Mouse (Mus musculus) erythroblast, embryonic 14.5 days (primary cell): ENCODE measurements around the gene Trmt61a. TPM values are rescaled to one million over a fixed set of nuclear protein-coding genes. Genes with fewer than 3 reads are reported as not detected.
"Not testable (repeated sequence)": the region's sequence is repeated elsewhere in the genome, so short reads cannot be mapped to it uniquely, and the experiment has no call there.

Experiments used
- H3K27me3 ChIP-seq: 2 replicates; pipeline ENCODE4 v1.6.1; 2012; ENCODE audit warnings: inconsistent platforms; ENCODE audit not compliant: control insufficient read depth
- H3K36me3 ChIP-seq: 2 replicates; pipeline ENCODE4 v1.6.1; 2012; ENCODE audit warnings: mild to moderate bottlenecking, inconsistent platforms; ENCODE audit not compliant: control insufficient read depth
- H3K4me1 ChIP-seq: 2 replicates; pipeline ENCODE4 v1.6.1; 2012; ENCODE audit warnings: inconsistent platforms; ENCODE audit not compliant: control insufficient read depth
- H3K4me3 ChIP-seq: replicated peaks from 2 replicates; pipeline ENCODE3; 2012; ENCODE audit warnings: moderate library complexity, mild to moderate bottlenecking, inconsistent platforms
- H3K9me3 ChIP-seq: 2 replicates; pipeline ENCODE4 v1.6.1; 2012; ENCODE audit warnings: low read length, inconsistent platforms, mixed read lengths; ENCODE audit not compliant: control insufficient read depth
- GATA1 ChIP-seq: IDR thresholded peaks from 2 replicates; pipeline ENCODE4 v1.6.1; 2012; ENCODE audit warnings: low read length, inconsistent platforms, mixed read lengths
- TAL1 ChIP-seq: IDR thresholded peaks from 3 replicates; pipeline ENCODE4 v1.6.1; 2012; ENCODE audit warnings: low read length, inconsistent platforms, mixed read lengths
- polyA plus RNA-seq: library from polyadenylated mRNA; stranded (reverse); fragments of >175 nt; gene quantifications from 2 replicates; pipeline ENCODE4 v1.2.3, GENCODE M21; 2012

The Trmt61a gene
- 0.69 and 0.96 TPM in 2 replicates for polyA plus RNA-seq

GRCm38 (mm10) chr12:111677882-111678669, at the start of gene Trmt61a:
Gene Trmt61a, plus strand, starts transcription at chr12:111678105.
- peaks cover 26% of the 10 kb centered on the region for H3K4me1 ChIP-seq
- TF ChIP-seq GATA1, result no peak
- no peak for TF ChIP-seq TAL1
- H3K36me3 ChIP-seq, result peaks cover 29% of the 10 kb centered on the region
- peak within 1 kb of the TSS; percentile 72 for H3K4me3 ChIP-seq
- no peaks in the 10 kb centered on the region for H3K9me3 ChIP-seq
- peaks cover 30% of the 10 kb centered on the region for H3K27me3 ChIP-seq

- no peak for TF ChIP-seq TAL1
- TF ChIP-seq GATA1, result no peak
- Histone ChIP-seq H3K4me3 (no peak overlapping the region), H3K27me3 (no peaks in the 10 kb centered on the region), H3K36me3 (peaks cover 95% of the 10 kb centered on the region), H3K4me1 (no peaks in the 10 kb centered on the region), H3K9me3 (no peaks in the 10 kb centered on the region)
Observed at GRCm38 (mm10) chr12:111648061-111648645, 29.8 kb upstream of the Trmt61a start.

GRCm38 (mm10) chr12:111652953-111653352, 25.0 kb upstream of the Trmt61a start:
- TF ChIP-seq TAL1, result no peak
- no peak for TF ChIP-seq GATA1

GRCm38 (mm10) chr12:111653434-111653833, 24.5 kb upstream of the Trmt61a start:
- no peaks in the 10 kb centered on the region for H3K27me3 ChIP-seq
- H3K36me3 ChIP-seq, result peaks cover 93% of the 10 kb centered on the region
- TF ChIP-seq TAL1 (no peak), GATA1 (no peak)
- H3K4me3 ChIP-seq, result no peak overlapping the region
- H3K9me3 ChIP-seq, result no peaks in the 10 kb centered on the region
- no peaks in the 10 kb centered on the region for H3K4me1 ChIP-seq

More at GRCm38 (mm10) chr12:111652953-111653352, 25.0 kb upstream of the Trmt61a start:
- Histone ChIP-seq H3K9me3 (no peaks in the 10 kb centered on the region), H3K36me3 (peaks cover 96% of the 10 kb centered on the region), H3K27me3 (no peaks in the 10 kb centered on the region), H3K4me1 (no peaks in the 10 kb centered on the region), H3K4me3 (no peak overlapping the region)

- Histone ChIP-seq H3K9me3 (no peaks in the 10 kb centered on the region), H3K4me3 (no peak overlapping the region), H3K27me3 (no peaks in the 10 kb centered on the region), H3K36me3 (peaks cover 82% of the 10 kb centered on the region), H3K4me1 (no peaks in the 10 kb centered on the region)
- TF ChIP-seq TAL1, result no peak
- TF ChIP-seq GATA1, result no peak
Observed at GRCm38 (mm10) chr12:111655695-111656094, 22.2 kb upstream of the Trmt61a start.

- no peak for TF ChIP-seq TAL1
- no peak for TF ChIP-seq GATA1
Observed at GRCm38 (mm10) chr12:111659331-111659730, 18.6 kb upstream of the Trmt61a start.

GRCm38 (mm10) chr12:111660628-111661027, 17.3 kb upstream of the Trmt61a start:
- H3K36me3 ChIP-seq, result peaks cover 39% of the 10 kb centered on the region
- TF ChIP-seq TAL1, result no peak
- TF ChIP-seq GATA1, result no peak
- H3K4me3 ChIP-seq, result no peak overlapping the region
- H3K4me1 ChIP-seq, result no peaks in the 10 kb centered on the region; the same call in 1 of the 2 replicates
- no peaks in the 10 kb centered on the region for H3K27me3 ChIP-seq
- no peaks in the 10 kb centered on the region for H3K9me3 ChIP-seq

More at GRCm38 (mm10) chr12:111659331-111659730, 18.6 kb upstream of the Trmt61a start:
- no peaks in the 10 kb centered on the region for H3K27me3 ChIP-seq
- no peaks in the 10 kb centered on the region; the same call in 1 of the 2 replicates for H3K4me1 ChIP-seq
- no peaks in the 10 kb centered on the region for H3K9me3 ChIP-seq
- H3K4me3 ChIP-seq, result no peak overlapping the region
- peaks cover 52% of the 10 kb centered on the region for H3K36me3 ChIP-seq

- not testable (repeated sequence) for H3K9me3 ChIP-seq, H3K4me3 ChIP-seq, H3K27me3 ChIP-seq, H3K4me1 ChIP-seq
- H3K36me3 ChIP-seq, result peaks cover 30% of the 10 kb centered on the region
Observed at GRCm38 (mm10) chr12:111661554-111661953, 16.4 kb upstream of the Trmt61a start.

GRCm38 (mm10) chr12:111663228-111664143, 14.4 kb upstream of the Trmt61a start:
- Histone ChIP-seq H3K4me3 (no peak overlapping the region), H3K9me3 (no peaks in the 10 kb centered on the region), H3K36me3 (peaks cover 14% of the 10 kb centered on the region), H3K4me1 (peaks cover 3% of the 10 kb centered on the region), H3K27me3 (peaks cover 3% of the 10 kb centered on the region)
- TF ChIP-seq GATA1, result no peak
- no peak for TF ChIP-seq TAL1
